Mouse (Mus musculus): ENCODE results near the gene Ubash3b.

Ubash3b gene

DNA sequence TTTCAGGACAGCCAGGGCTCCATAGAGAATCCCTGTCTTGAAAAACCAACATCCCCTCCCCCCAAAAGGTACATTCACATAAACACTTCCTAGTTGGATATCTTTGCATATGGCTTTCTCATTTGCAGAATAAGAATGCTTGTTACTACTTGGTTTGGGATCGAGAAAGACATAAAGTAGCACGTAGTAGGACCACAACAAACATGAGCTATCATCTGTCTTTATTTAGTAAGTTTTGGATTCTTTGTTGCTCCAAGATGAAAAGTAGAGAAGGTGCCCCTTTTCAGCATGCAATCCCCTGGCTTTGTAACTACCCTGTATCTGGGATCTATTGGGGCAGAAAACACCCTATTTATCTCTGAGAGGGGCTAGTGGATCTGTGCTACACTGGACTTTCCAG lies 25.2 kb downstream of the Ubash3b start:
- no peak for DNase-seq (ENCODE audit: low spot score)

DNA sequence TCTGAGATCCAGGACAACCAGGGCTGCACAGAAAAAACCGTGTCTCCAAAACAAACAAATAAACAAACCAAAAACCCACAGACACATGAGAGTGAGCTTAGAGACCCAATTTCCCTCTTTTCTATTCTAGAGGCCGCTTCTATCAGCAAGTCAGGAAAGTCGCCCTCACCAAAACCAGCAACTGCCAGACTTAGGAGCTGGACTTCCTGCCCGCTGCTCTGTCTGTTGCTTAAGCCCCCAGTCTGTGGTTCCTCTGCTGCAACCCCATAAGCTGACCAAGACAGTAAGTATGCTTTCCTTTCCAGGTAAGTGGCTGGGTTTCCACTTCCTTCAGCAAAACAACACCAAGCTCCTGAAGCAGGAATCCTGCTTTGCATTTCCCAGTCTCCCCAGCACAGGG lies 26.6 kb downstream of the Ubash3b start:
- DNase-seq (ENCODE audit: low spot score) = no peak

DNA sequence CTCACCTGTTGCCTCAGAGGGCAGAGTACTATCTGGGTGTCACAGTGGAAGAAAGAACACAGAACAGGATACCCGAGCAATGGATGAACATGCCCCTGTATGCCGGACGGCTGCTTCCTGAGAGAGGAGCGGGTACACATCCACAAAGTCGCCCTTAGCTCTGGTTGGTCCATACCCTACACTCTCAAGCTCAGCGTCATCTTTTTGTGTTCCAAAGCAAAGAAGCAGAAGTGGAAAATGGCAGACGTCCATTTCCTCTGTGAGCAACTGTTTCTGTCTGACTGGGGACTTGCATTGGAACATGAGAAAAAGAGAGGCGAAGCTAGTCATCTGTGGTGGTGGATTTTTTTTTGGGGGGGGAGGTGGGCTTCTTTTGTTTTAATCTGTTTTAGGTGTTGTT lies 30.9 kb downstream of the Ubash3b start:
- DNase-seq (ENCODE audit: low spot score) = no peak

DNA sequence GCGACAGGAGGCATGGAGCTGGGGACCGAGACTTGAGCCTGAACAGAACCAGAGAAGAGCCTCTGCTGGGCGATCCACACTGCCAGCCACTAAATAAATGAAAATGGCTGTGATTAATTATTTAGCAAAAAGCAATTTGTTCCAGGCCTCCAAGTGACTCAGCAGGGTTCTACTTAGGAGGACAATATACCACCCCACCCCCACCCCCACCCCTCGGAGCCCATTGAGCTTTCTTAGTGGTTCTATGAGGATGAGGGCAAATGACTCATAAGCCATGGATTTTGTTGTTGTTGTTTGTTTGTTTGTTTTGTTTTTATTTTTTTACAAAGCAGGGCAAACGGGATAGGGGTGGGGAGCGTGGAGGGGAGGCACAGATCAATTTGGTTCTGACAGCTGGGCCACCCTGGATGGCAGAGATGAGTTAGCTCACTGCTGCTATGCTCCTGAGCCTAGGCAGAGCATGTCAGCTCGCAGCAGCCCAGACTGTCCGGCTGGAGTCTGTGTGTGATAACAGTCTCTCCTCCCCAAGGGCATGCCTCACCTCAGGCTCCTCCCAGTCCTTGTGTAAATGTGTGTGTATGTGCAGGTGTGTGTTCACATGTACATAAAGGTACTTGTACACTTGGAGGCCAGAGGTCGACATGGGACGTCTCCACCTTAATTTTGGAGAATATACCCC lies 31.6 kb downstream of the Ubash3b start:
- no peak for DNase-seq (ENCODE audit: low spot score)

DNA sequence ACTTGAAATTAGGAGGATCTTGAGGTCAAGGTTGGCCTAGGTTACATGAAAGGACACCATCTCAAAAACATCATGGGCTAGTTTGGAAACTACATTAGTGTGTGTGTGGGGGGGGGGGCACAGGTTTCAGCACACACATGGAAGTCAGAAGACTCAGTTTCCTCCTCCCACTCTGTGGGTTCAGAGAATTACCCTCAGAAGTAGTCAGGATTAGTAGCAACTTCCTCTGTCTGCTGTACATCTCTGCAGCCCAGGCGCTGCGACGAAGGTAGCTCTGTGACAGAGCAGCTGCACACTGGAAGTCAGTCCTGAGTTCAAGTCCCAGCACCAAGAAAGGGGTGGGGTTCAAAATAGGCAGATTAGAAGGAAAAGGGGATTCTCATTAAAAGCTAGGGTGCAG lies 32.2 kb downstream of the Ubash3b start:
- no peak for DNase-seq (ENCODE audit: low spot score)

DNA sequence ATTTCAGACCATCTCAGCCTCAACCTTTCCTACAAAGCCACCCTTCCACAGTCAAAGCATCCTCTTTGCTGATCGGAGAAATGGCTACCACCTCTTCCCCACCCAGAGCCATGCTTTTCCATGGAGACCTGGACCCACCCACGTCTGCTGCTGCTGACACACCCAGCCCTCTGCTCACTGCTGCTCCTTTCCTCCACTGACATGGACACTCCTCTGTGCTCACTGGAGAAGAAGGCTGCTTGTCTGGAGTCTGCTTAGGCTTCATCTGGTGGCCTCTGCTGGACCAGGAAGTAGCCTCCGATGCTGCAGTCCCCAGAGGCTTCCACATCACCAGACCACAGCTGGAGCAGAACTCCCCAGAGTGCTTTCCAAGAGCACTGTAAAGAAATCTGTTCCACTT lies 34.8 kb downstream of the Ubash3b start:
- peak; percentile 34 for DNase-seq (ENCODE audit: low spot score)

DNA sequence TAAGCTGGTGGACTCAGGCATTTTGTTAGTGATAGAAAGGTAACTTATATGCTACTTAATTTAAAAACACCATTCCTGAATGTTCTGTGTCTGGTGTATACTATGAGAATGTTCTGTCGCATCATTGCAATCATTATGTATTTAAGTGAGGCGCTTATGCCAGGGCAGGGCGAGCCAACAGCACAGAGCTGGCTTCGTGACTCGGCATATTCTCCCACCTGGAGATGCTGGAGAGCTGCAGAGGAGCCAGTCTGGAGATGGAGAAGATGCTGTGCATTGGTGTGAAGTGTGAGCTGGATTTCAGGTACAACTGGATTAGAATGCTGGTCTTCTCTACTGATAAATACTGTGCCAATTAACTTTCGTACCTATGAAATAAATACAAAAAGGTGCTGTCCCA lies 37.2 kb downstream of the Ubash3b start:
- DNase-seq (ENCODE audit: low spot score) = no peak

DNA sequence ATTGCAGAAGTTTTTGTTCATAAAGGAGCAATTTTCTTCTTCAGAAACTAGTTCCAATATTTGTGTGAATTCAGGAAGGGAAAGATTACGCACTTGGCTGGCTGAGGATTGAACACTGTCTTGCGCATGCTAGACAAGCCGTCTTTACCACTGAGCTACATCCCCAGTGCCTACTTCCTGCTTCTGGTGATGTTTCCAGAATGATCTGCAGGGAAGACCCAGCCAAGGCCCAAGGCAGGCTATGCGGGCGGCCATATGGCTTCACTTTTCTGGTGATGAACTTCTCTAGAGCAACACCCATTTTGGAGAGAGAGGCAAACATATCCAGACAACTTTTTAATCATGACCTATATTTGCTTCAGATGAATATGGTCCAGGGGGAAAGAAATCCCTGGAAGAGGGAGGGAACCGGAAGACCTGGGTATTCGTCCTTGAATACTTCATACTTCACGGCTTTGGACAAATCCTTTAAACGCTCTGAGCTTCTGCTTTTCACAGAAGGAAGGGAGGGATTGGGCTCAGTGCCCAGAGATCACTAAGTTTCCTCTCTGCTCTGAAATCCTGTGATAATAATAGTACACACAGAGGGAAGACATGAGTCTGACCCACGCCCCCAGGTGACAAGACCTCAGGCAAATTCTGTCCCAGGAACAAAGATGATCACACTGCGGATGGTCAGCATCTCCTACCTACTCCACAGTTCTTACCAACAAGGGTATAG lies 38.9 kb downstream of the Ubash3b start:
- DNase-seq (ENCODE audit: low spot score) = no peak

DNA sequence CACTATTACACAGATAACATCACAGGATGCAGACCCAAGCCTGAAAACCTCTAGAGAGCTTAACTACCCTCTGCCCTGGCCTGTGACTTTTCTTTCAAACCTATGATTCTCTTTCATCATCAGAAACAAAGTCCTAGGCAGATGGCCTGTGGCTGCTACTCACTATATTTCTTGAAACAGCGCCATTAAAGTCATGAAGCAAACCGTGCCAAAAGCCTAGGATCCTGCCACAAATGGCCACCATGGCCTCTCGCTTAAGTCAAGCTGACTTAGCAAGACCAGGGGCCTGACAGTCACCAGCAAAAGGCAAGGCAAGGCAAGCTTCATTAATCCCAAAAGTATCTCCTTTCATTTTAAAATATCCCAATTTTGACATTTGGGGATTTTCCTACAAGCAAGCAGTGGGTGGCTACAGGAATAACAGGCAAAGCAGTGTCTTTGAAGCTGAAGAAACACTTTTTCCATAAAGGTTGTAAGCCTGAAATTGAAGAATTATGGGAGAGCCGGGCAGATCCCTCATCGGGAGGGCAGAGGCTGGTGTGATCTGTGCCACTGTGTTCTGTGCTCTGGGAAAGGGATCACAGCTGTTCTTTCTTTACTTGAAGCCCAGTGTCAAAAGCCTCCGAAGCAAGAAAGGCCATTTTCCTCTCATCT lies 39.7 kb downstream of the Ubash3b start:
- DNase-seq (ENCODE audit: low spot score) = no peak

DNA sequence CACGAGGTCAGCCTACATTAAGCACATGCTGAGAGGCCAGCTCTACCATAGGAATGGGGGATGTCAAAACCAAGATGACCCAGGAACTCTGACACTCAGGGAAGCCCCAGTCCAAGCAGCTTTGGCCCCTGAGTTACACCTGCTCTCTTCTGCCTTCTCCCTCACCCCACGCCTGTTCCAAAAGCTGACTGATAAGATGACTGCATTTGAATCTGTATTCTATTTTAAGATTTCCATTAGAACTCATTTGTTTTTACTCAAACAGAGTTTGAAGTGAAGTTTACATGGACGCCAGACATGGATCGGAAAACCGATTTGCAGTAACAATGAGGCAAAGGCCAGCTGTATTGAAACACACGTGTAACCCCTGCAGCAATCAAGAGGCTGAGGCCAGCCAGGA lies 41.5 kb downstream of the Ubash3b start:
- DNase-seq (ENCODE audit: low spot score) = no peak

DNA sequence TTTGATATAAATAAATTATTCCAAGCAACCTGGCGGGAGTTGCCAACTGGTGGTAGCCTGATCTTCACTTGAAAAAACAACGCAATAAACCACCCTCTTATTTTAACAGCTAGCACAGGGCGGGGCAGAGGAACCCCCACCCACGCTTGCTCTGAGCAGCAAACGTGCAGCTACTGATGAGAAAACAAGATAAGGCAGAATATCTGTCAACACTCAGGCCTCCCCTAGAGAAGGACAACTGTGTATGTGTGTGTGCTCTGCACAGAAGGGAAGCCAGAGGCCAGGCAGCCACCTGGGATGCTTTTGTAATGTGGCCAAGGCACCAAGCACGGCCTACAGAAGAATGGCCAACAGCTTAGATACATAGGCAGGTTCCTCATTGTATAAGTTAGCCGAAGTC lies 43.4 kb downstream of the Ubash3b start:
- peak; percentile 45 for DNase-seq (ENCODE audit: low spot score)

DNA sequence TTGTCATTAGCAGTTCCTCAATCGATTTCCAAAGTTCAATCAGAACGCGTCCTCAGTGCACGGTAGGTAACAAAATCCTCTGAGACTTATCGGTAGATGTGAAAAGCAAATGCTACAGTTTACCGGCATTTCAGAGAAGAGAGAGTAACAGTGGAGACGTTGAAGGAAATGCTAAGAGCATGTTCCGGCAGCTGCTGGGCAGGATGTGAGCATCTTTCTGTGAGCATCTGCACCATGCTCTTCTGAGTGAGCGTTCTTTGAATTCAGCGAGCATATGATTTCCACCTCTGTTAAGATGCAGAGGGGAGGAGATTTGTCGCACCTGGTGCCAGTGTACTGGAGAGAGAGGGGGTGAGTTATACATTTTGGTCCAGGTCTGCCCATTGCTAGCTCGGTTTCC lies 45.4 kb downstream of the Ubash3b start:
- DNase-seq (ENCODE audit: low spot score) = no peak

DNA sequence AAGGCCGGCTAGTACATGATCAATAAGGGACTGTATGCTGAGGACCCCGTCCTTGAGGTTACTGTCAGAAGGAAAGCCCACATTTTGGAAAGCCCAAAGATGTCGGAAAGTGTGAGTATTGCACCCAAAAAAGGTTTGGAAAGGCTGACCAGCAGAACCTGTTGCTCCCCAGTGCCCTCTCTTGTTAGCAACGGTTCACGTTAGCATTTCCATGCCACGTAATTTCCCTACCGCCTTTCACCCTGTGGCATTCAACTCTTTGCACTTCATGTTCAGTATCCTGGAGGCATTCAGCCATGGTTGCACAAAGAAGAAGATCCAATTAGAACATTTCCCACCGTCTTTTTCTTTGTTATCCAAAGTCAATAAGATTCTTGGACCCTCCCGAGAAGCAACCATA lies 47.1 kb downstream of the Ubash3b start:
- DNase-seq (ENCODE audit: low spot score) = no peak

DNA sequence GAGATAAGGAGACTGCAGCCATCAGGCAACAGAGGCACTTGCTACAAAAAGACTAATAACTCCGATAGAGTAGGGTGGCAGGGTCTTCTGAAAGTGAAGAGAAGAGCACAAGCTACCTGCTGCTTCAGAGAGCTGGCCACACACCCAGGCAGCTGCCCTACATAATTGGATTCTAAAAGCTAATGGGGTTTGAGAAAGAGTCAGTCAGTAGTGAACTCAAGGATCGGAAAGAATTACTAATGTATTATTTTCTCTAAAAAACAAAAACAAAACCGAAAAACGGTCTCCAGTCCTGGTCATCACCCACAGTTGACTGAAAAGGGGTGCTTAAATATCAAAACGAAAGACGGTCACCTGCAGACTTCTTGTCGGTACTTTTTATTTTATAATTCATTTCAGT lies 51.7 kb downstream of the Ubash3b start:
- no peak for DNase-seq (ENCODE audit: low spot score)

DNA sequence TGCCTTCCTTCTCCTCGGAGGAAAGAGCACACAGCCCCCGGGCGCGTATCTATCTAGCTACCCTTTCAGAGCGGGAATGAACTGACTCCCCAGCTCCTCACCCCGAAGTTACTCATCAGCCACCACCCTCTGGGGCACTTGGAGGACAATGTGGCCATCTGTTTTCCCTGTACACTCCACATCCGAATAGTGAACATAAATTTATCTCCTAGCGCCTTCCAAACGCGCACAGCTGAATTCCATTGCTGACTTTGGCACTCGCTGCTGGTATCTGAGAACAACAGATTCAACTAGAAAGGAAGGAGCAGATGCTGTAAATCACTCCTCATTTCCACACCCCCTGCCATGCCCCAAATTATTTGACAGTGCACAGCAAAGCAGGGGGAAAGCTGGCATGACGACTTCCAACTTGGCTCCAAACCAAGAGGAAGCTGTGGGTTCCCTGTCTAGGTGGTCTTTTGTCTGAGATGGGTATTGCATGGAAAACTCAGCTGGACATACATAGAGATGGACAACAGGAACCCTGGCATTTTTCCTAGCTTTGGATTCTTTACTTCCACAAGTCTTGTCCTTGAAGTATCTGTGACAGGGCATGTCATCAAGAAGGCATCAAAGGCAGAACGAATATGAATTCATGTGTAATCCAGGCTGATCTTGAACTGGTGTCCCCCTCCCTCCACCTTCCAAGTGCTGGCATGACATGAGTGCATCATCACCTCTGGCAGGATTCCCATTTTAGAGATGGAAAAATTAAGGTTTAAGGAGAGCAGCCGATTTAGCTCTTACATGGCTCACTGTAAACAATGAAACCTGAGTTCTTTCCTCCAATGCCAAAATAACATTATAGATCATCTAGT lies 52.9 kb downstream of the Ubash3b start:
- DNase-seq (ENCODE audit: low spot score) = peak; percentile 58

DNA sequence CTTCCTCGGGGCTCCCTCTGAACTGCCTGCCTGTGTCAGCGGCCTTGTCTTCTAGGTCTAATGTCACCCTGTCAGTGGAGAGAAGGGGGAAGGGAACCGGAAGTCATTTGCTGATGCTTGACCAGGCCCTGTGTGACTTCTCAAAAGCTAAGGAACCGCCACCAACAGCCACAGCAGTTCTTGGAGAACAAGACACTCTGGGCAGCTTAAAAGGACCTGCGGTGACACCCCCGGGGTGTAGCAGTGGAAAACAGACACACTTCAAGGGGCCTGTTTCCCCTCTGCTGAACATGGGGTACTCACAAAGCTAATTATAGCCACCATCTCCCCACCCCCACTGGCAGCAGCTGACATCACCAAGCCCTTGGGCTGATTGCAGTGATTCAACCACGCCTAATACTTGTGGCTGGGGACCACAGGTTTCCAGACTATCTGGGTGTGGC lies 56.3 kb downstream of the Ubash3b start:
- no peak for DNase-seq (ENCODE audit: low spot score)

DNA sequence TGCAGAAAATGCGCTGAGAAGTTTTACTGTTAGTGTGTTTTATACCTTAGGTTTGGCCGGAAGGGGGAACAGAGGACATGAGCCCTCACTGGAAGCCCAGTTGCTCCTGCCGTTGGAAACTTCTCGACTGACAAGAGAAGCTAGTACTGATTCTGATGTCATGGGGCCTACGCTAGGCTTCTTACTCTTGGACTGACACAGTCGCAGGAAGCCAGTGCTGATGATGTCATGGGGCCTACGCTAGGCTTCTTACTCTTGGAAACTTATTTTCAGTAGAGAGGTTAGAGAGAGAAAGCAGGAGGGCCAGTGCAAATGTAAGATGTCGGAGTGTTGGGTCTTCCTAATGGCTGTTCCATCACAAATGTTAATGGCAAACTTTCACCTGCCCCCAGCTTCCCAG lies 57.8 kb downstream of the Ubash3b start:
- no peak for DNase-seq (ENCODE audit: low spot score)

DNA sequence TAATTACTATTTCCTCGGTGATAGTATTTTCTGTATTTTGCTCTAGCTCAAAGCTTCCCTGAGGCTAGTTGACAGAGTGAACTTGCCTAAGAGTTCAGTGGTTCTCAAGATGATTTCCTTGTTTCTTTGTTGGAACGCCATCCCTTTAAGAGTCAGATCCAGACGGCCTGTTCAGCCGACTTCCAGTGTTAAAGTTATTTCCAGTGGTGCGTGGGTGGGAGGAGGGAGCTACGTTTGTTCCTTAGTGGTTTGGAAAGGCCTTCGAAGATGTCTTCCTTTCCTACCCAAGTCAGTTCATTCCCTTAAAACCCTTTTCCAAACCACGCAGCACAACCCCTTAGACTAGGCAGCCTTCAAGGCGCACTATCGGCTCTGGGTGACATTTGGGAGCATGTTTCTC lies 58.9 kb downstream of the Ubash3b start:
- DNase-seq (ENCODE audit: low spot score) = no peak

DNA sequence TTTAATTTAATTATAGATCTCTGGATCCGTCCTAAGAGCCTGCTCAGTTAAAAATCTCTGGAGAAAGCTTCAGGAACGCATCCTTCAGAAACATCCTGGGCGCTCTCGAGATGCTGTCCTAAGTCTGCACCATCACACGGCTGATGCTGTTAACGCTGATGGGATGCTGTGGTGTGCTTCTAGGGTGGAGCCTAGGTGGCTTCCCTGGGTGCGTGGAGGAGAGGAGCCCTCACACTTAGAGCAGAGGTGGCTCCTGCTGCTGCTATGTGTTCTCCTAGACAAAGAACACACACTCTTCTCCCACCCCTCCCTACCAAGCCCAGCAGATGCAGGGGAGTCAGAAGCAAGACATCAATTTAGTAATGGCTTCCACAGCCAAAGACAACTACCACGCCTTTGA lies 61.6 kb downstream of the Ubash3b start:
- peak; percentile 29 for DNase-seq (ENCODE audit: low spot score)

DNA sequence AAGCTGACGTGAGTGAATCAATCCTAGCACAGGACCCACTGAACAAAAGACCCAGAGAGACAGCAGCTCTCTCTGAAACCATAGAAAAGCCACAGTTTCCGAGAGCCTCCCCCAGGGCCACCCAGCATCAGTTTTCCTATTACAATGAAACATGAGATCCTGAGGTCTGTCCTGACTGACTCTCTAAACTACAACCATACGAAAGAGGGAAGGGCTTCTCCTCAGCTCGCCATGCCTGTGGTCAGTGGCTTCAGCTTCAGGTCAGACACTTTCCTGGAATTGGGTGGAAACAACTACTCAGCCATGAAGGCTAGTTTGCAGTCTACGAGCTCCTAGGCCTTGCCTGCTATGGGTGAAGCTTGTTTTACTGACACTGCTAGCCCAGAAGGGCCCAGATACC lies 62.4 kb downstream of the Ubash3b start:
- DNase-seq (ENCODE audit: low spot score) = no peak

DNA sequence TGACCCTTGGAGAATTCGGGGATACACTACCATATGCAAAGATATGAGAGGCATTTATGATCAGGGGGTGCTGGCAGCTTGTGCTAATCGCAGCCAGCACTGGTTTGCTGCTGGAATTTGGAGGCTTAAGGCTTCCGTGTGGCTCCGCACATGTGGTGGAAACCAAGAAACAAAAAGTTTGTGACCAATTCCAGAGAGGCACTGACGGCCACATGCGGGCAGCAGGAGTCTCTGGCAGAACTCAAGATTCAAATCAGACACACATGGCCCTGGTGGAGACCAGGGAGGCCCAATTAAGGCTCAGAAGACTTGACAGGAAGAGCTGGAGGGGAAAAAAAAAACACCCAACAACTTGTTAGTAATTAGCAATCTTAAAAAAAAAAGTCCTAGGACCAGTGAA lies 63.4 kb downstream of the Ubash3b start:
- peak; percentile 46 for DNase-seq (ENCODE audit: low spot score)

DNA sequence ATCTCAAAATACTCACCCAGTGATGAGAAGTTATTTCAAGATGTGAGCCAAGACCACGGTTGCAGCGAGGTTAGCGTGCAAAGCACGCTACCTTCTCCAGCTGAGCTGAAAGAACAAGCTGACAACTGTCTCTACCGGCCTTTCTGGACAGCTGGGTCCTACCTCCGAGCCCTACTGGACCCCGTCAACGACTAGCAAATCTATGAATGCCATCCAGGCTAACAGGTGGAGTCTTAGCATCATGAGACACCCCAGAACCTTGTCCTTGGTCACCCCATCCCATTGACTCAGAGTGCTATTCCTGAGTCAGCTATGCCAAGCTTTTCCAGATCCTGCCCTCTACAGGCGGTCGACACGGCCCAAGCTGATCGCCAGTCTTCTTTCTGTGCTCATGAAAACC lies 69.5 kb downstream of the Ubash3b start:
- DNase-seq (ENCODE audit: low spot score) = no peak

DNA sequence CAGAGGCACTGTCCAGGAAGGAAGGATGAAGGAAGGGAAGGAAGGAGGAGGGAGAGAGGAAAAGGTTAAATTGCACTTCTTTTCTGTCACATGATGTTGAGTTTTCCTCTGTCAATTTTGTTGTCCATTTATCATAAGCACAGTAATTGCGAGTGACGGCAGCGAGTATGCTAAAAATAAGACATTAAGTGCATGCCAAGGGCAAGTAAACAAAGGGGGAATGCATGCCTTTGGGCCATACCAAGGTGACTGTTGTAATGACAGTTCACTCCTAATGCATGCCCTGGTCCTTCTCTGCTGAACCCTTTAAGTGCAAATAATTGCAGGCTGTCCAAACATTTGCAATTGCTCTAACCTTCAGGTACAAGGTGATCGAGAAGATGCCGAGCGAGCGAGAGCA lies 70.3 kb downstream of the Ubash3b start:
- DNase-seq (ENCODE audit: low spot score) = no peak

All from MN1 (cell line).